Mouse (Mus musculus) embryonic facial prominence, embryonic 15.5 days (tissue): ENCODE data around the gene Dpm3. TPM values are rescaled to one million over a fixed set of nuclear protein-coding genes. Genes with fewer than 3 reads are reported as not detected.
A peak's percentile ranks its signal among the peaks of the same experiment; 100 is the strongest.
"Not testable (repeated sequence)": the region's sequence is repeated elsewhere in the genome, so short reads cannot be mapped to it uniquely, and the experiment has no call there.

Experiments
- ATAC-seq: fragments of 200-750 bp; cut with Nextera tagmentation; 2 replicates; pipeline ENCODE4 v1.8.0; 2017; ENCODE audit warnings: low read depth, moderate TSS enrichment; ENCODE audit not compliant: insufficient number of reproducible peaks, low FRiP score, low TSS enrichment
- H3K27ac ChIP-seq: fragments of 300-500 bp; sonication (generic); replicated peaks from 2 replicates; pipeline ENCODE4 v1.5.1; 2015; ENCODE audit warnings: mild to moderate bottlenecking, inconsistent platforms
- H3K27me3 ChIP-seq: fragments of 300-500 bp; sonication (generic); 2 replicates; pipeline ENCODE4 v1.6.1; 2015; ENCODE audit warnings: inconsistent platforms
- H3K36me3 ChIP-seq: fragments of 300-500 bp; sonication (generic); 2 replicates; pipeline ENCODE4 v1.6.1; 2015; ENCODE audit warnings: mild to moderate bottlenecking, inconsistent platforms
- H3K4me1 ChIP-seq: fragments of 300-500 bp; sonication (generic); 2 replicates; pipeline ENCODE4 v1.6.1; 2015; ENCODE audit warnings: inconsistent platforms
- H3K4me2 ChIP-seq: fragments of 300-500 bp; sonication (generic); replicated peaks from 2 replicates; pipeline ENCODE4 v1.6.1; 2015; ENCODE audit warnings: mild to moderate bottlenecking, inconsistent platforms
- H3K4me3 ChIP-seq: fragments of 300-500 bp; sonication (generic); replicated peaks from 2 replicates; pipeline ENCODE4 v1.5.1; 2015; ENCODE audit warnings: mild to moderate bottlenecking, inconsistent platforms
- H3K9ac ChIP-seq: fragments of 300-500 bp; sonication (generic); 2 replicates; pipeline ENCODE4 v1.6.1; 2015; ENCODE audit warnings: inconsistent platforms
- H3K9me3 ChIP-seq: fragments of 300-500 bp; sonication (generic); replicated peaks from 2 replicates; pipeline ENCODE4 v1.6.1; 2016; ENCODE audit warnings: inconsistent platforms
- WGBS: fragments of 180-500 bp; shearing (Covaris S2); methylation state at CpG from one replicate; pipeline ENCODE4 v1.1.7; 2015; 5-methylcytosine and 5-hydroxymethylcytosine counted together
- polyA plus RNA-seq: library from polyadenylated mRNA; unstranded; fragments of >200 nt; fragmentation: Nextera tagmentation; extraction: Ambion mirVana; gene quantifications from 2 replicates; pipeline ENCODE4 v1.2.1, GENCODE M21; 2015

Dpm3 gene
- 150 and 173 TPM in 2 replicates for polyA plus RNA-seq

DNA sequence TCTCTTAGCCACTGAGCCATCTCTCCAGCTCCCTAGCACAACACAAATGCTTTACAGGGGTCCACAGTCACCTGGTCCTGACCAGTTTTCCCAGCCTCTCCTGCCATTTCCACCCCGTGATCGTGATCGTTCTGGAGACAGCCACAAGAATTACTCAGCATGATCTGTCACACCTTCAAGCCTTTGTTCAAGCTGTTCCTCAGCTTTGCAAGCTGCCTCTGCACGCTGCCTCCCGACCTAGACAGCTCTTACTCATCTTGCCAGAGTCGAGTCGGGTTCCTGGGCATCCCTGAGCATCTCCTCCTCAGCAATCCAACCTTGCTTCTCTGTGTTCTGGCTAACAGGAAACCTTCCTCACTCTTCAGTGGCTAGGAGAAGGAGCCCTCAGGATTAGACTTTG lies at the start of gene Dpm3:
Dpm3 (plus strand) TSS at position 283 of the 400 bp plus-strand sequence.
- Histone ChIP-seq H3K27me3 (no peaks in the 10 kb centered on the region), H3K4me2 (no peak within 1 kb of the TSS), H3K4me1 (peaks cover 10% of the 10 kb centered on the region; the same call in 1 of the 2 replicates), H3K9ac (no peak within 1 kb of the TSS), H3K9me3 (no peaks in the 10 kb centered on the region), H3K36me3 (no peaks in the 10 kb centered on the region), H3K4me3 (no peak within 1 kb of the TSS), H3K27ac (no peak within 1 kb of the TSS)
- no peak for ATAC-seq
- WGBS: 55% methylated on average over 7 of the region's 7 CpGs

DNA sequence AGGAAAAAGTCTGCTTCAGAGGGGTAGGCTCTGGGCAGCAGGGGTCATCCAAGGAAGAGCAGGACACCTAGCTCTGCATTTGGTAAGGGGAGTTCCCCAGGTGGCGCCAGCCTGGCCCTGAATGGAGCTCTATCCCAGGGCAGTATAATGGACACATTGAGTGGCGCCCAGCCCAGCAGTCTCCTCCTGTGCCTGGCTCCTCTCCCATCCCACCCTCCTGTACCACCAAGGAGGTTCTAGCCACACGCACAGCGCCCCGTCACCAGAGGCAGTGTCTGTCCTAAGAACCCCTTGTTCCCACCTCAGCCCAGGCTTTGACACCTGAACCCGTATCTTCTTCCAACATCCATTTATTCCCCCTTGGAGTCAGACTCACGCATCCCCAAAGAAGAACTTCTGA lies 49.4 kb upstream of the Dpm3 start:
- H3K9me3 ChIP-seq: no peaks in the 10 kb centered on the region
- 88% methylated on average over 7 of the region's 7 CpGs for WGBS
- H3K4me3 ChIP-seq: no peak overlapping the region
- peak overlapping the region; percentile 56; the same call in 1 of the 2 replicates for H3K27ac ChIP-seq
- ATAC-seq: no peak
- peaks cover 29% of the 10 kb centered on the region for H3K4me1 ChIP-seq
- H3K4me2 ChIP-seq: no peak overlapping the region
- no peaks in the 10 kb centered on the region for H3K27me3 ChIP-seq
- H3K36me3 ChIP-seq: peaks cover 63% of the 10 kb centered on the region
- H3K9ac ChIP-seq: no peak overlapping the region

DNA sequence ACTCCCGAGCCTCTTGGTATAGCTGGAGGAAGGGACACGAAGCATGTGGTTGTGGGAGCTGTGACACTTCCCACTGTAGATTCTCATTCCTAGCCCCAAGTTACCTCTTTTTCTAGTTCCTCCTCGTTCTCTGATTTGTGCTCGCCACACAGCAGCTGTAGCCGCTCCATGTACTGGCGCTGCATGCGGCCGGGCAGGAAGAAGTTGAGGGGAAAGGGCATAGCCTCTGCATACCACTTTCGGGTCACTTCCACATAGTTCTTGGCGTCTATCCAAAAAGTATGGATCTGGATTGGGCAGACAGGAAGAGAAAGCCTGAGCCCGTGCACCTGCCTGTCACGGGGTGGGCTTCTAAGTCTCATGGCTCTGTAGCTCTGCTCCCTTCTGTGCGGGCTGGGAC lies 49.0 kb upstream of the Dpm3 start:
- no peaks in the 10 kb centered on the region for H3K27me3 ChIP-seq
- H3K9ac ChIP-seq: no peak overlapping the region
- peaks cover 34% of the 10 kb centered on the region for H3K4me1 ChIP-seq
- H3K4me3 ChIP-seq: no peak overlapping the region
- no peak overlapping the region for H3K4me2 ChIP-seq
- peaks cover 59% of the 10 kb centered on the region for H3K36me3 ChIP-seq
- no peak for ATAC-seq
- WGBS: 82% methylated on average over 13 of the region's 13 CpGs
- H3K27ac ChIP-seq: peak overlapping the region; percentile 56; the same call in 1 of the 2 replicates
- no peaks in the 10 kb centered on the region for H3K9me3 ChIP-seq

DNA sequence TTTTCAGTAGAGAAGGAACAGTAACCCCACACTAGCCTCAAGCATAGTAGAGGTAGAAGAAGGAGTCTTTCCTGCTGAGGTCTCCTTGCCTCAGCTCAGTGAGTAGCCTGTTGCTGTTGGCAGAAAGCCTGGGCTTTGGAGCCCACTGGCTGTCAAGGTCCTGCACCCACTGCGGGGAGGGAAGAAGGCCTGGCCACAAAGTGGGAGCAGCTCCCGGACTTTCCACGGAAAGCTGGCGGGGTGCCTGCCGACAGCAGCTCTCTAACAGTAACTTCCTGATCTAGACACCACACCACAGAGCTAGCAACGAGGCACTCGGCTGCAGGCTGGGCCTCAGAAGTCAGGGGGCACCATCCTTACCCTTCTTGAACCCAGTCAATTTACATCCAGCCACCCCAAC lies 48.4 kb upstream of the Dpm3 start:
- 67% methylated on average over 7 of the region's 7 CpGs for WGBS
- Histone ChIP-seq H3K4me2 (no peak overlapping the region), H3K36me3 (peaks cover 53% of the 10 kb centered on the region), H3K4me3 (no peak overlapping the region), H3K27ac (peak overlapping the region; percentile 56), H3K9ac (no peak overlapping the region), H3K9me3 (no peaks in the 10 kb centered on the region), H3K4me1 (peaks cover 39% of the 10 kb centered on the region), H3K27me3 (no peaks in the 10 kb centered on the region)
- ATAC-seq: no peak

DNA sequence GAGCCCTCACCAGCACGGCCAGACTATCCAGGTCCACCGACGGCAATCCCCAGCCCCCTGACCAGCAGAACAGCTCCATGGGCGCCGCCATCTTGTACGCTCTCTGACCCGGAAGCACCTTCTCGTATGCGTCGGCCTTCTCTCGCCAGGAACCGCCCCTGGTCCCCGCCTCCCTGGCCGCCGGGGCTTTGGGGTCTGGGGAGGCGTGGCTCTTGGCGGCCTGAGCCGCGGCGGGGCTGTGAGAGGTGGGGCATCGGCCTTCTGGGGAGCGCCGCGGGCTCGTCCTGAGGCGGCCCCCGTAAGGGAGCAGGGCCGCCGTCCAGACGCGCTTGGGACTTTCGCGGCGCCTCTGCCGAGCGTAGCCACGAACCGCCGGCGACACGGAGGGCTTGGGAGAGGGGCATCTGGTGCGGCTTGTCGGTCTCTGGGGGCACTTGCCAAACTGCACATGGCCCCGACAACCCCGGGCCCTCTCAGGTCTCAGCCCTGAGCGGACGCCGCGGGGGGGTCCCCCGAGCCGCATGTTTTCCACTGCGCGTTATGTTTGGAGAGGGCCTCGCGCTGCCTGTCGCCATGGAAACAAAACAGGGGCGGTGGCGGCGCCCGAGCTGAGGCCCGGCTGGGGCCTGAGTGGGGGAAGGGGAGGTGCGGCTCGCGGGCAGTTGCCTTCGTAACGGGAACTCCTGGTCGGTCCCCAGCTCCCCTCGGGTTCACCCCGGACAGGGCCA lies 45.2 kb upstream of the Dpm3 start:
- H3K27me3 ChIP-seq: no peaks in the 10 kb centered on the region
- H3K4me1 ChIP-seq: peaks cover 44% of the 10 kb centered on the region
- H3K9me3 ChIP-seq: no peaks in the 10 kb centered on the region
- WGBS: under 1% methylated on average over 69 of the region's 69 CpGs
- peak; percentile 91 for ATAC-seq
- H3K4me3 ChIP-seq: peak overlapping the region; percentile 86
- peak overlapping the region; percentile 59 for H3K9ac ChIP-seq
- H3K4me2 ChIP-seq: peak overlapping the region; percentile 81
- peaks cover 21% of the 10 kb centered on the region for H3K36me3 ChIP-seq
- H3K27ac ChIP-seq: peak overlapping the region; percentile 95

DNA sequence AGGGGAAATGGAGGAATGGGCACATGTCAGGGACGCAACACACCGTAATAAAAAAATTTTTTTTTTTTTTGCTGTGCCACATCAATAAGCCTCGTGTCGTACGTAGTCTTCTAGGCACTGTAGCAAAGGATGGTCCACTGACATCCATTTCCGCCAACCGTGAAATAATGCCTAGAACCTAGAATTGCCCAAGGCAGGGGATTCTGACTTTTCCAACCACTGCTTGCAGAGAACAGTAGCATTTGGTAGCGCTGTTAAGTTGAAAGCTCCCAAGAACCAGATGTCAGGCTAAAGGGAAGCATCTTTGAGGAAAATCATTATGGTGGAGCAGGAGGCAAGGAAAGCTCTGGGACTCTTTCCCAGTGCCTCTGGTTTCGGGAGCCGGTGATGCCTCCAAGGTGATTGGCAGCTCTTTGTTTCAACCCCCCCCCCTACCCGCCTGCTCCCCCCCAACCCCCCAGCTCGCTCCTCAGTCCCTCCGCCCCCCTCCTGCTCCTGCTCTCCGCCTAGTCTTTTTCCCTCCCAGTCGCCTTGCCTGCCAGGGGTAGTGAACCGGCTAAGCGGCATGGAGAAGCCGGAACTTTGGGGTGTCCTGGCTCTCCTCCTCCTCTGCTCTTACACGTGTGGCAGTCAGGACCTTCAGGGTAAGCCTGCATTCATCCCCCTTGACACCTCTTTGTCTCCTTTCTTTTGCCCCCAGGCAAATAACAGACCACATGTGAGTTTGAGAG lies 44.3 kb upstream of the Dpm3 start, which contains the start of gene Thbs3:
Thbs3 (plus strand) TSS at position 500 of the 731 bp plus-strand sequence.
- WGBS: 1% methylated on average over 19 of the region's 19 CpGs
- H3K4me1 ChIP-seq: peaks cover 44% of the 10 kb centered on the region
- no peak for ATAC-seq

DNA sequence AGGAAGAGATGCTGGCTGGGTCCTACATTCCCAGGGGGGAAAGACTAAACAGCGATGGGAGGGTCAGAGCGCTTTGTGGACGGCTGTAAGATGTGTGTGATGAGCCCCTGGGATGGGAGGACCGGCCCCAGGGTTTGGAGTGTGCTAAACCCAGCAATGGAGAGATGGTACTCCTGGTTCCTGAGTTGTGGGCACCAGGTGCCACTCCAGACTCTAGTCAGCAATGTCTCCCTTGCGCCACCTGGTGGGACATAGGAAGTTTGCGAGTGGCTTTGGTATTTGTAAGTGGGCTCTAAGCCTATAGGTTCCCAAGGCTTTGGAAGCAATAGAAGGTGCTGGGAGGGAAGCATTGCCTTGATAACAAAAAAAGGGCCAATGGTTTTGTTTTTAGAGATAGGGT lies 43.3 kb upstream of the Dpm3 start:
- ATAC-seq: peak; percentile 12
- H3K9ac ChIP-seq: peak overlapping the region; percentile 27; the same call in 1 of the 2 replicates
- peak overlapping the region; percentile 81 for H3K4me2 ChIP-seq
- H3K27ac ChIP-seq: peak overlapping the region; percentile 95; the same call in 1 of the 2 replicates
- H3K4me3 ChIP-seq: peak overlapping the region; percentile 86
- peaks cover 2% of the 10 kb centered on the region; the same call in 1 of the 2 replicates for H3K36me3 ChIP-seq
- H3K9me3 ChIP-seq: no peaks in the 10 kb centered on the region
- no peaks in the 10 kb centered on the region for H3K27me3 ChIP-seq
- 0% methylated on average over 6 of the region's 6 CpGs for WGBS
- peaks cover 37% of the 10 kb centered on the region for H3K4me1 ChIP-seq

More for the DNA sequence above, 44.3 kb upstream of the Dpm3 start, which contains the start of gene Thbs3:
- Histone ChIP-seq H3K36me3 (peaks cover 12% of the 10 kb centered on the region), H3K27ac (peak within 1 kb of the TSS; percentile 95), H3K27me3 (no peaks in the 10 kb centered on the region), H3K4me3 (peak within 1 kb of the TSS; percentile 86), H3K4me2 (peak within 1 kb of the TSS; percentile 81), H3K9ac (peak within 1 kb of the TSS; percentile 59), H3K9me3 (no peaks in the 10 kb centered on the region)

DNA sequence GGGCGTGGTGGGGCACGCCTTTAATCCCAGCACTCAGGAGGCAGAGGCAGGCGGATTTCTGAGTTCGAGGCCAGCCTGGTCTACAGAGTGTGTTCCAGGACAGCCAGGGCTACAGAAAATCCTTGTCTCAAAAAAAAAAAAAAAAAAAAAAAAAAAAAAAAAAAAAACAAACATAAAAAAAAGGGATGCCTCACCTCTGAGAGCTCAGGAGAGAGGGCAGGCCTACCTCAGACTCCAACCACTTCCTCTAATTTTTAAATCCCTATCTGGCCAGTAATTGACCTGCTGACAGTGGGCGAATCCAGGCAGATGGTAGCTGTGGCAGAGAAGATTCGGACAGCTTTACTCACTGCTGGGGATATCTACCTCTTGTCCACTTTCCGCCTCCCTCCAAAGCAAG lies 42.8 kb upstream of the Dpm3 start:
- ATAC-seq, H3K9ac ChIP-seq, H3K27me3 ChIP-seq, H3K36me3 ChIP-seq, H3K27ac ChIP-seq, H3K9me3 ChIP-seq, H3K4me3 ChIP-seq: not testable (repeated sequence)
- 0 out of 2 replicates have a peak overlapping the region, but pooled peaks have one; percentile 81 for H3K4me2 ChIP-seq
- 72% methylated on average over 7 of the region's 7 CpGs for WGBS
- H3K4me1 ChIP-seq: peaks cover 32% of the 10 kb centered on the region

DNA sequence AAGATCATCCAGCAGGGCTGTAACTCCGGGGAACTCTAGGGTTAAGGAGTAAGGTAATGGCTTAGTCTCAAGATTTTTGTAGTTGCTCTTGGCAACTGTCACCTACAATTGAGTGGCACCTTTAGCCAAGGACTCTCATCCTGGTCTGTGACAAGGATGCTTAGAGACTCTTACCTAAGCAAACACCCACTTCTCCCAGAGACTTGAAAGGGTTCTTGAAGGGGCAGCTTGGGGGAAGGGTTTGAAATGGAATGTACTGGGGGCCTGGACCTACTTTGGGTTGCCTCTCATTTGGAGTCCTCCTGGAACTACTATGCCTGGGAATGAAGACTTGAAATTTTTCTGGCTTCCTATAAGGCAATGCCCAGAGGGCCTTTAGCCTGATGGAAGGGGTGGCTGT lies 40.9 kb upstream of the Dpm3 start:
- H3K4me2 ChIP-seq: no peak overlapping the region
- H3K4me3 ChIP-seq: no peak overlapping the region
- no peak overlapping the region for H3K27ac ChIP-seq
- peaks cover 3% of the 10 kb centered on the region; the same call in 1 of the 2 replicates for H3K36me3 ChIP-seq
- H3K9ac ChIP-seq: no peak overlapping the region
- no peaks in the 10 kb centered on the region for H3K9me3 ChIP-seq
- WGBS: 85% methylated on average over 1 of the region's 1 CpGs
- no peak for ATAC-seq
- peaks cover 20% of the 10 kb centered on the region for H3K4me1 ChIP-seq
- no peaks in the 10 kb centered on the region for H3K27me3 ChIP-seq

DNA sequence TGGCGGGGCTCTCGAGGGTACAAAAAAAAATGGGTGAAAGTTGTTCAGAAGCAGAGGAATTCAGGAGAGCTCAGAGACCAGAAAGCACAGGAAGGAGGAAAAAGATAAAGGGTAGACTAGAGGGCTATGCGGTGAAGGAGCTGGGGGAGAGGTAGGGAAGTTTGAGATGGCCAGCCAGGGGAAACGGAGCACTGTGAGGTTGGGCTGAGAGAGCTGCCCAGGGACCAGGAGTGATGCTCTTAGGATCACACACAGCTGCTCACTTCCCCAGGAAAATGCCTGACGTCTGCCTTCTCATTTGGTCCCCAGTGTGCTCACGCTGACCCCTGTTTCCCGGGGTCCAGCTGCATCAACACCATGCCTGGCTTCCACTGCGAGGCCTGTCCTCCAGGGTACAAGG lies 39.6 kb upstream of the Dpm3 start:
- Histone ChIP-seq H3K4me1 (peaks cover 17% of the 10 kb centered on the region), H3K27me3 (no peaks in the 10 kb centered on the region), H3K36me3 (peaks cover 7% of the 10 kb centered on the region; the same call in 1 of the 2 replicates), H3K4me2 (no peak overlapping the region), H3K4me3 (no peak overlapping the region), H3K27ac (no peak overlapping the region), H3K9me3 (no peaks in the 10 kb centered on the region), H3K9ac (no peak overlapping the region)
- ATAC-seq: no peak
- WGBS: 45% methylated on average over 8 of the region's 8 CpGs

DNA sequence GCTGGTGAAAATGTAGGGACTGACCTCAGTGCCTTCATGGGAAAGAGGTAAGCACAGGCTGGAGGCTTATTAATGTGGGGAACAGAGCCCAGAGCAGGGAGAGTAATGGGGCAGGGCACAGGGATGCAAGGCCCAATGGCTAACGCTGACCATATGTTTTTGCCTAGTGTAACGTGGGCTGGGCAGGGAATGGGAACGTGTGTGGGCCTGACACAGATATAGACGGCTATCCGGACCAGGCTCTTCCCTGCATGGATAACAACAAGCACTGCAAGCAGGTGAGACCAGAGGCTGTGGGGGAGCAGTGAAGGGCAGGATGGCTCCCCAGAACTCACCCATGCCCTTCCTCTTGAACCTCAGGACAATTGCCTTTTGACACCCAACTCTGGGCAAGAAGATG lies 38.0 kb upstream of the Dpm3 start:
- Histone ChIP-seq H3K9ac (no peak overlapping the region), H3K4me2 (no peak overlapping the region), H3K4me1 (peaks cover 6% of the 10 kb centered on the region), H3K27me3 (no peaks in the 10 kb centered on the region), H3K4me3 (no peak overlapping the region), H3K36me3 (peaks cover 11% of the 10 kb centered on the region; the same call in 1 of the 2 replicates), H3K9me3 (no peaks in the 10 kb centered on the region), H3K27ac (no peak overlapping the region)
- 43% methylated on average over 5 of the region's 5 CpGs for WGBS
- no peak for ATAC-seq
